Mouse (Mus musculus): ENCODE data around the gene Serpinb6b.

GRCm38 (mm10) chr13:33006555-33006954 is 41.5 kb downstream of the Serpinb6b start:
- TF ChIP-seq CTCF (IDR thresholded peaks at IDR 0.05; ENCODE audit: extremely low read depth, insufficient read length, insufficient replicate concordance, low read depth, low read length) = no peak
- no peak for TF ChIP-seq POLR2A (IDR thresholded peaks at IDR 0.05; ENCODE audit: low read depth, low read length)
